Mouse (Mus musculus): Measurements from ENCODE around the gene Cyp2d11.

- TF ChIP-seq POLR2A (IDR thresholded peaks at IDR 0.05; ENCODE audit: borderline replicate concordance, control insufficient read depth, low read depth, low read length) (no peak), CTCF (IDR thresholded peaks at IDR 0.05; ENCODE audit: control insufficient read depth, insufficient read depth, low read length) (no peak)
Observed at GRCm38 (mm10) chr15:82385729-82386128, 8.1 kb downstream of the Cyp2d11 start.

All from bone marrow, adult 2 months (tissue).